Mouse (Mus musculus): ENCODE measurements around the gene Nfya. TPM values are rescaled to one million over a fixed set of nuclear protein-coding genes. Genes with fewer than 3 reads are reported as not detected.
"Not testable (repeated sequence)": the region's sequence is repeated elsewhere in the genome, so short reads cannot be mapped to it uniquely, and the experiment has no call there.

The Nfya gene
- total and polyA plus RNA-seq, 3 experiments: 56.9 to 97.8 TPM; not detected in 1

DNA sequence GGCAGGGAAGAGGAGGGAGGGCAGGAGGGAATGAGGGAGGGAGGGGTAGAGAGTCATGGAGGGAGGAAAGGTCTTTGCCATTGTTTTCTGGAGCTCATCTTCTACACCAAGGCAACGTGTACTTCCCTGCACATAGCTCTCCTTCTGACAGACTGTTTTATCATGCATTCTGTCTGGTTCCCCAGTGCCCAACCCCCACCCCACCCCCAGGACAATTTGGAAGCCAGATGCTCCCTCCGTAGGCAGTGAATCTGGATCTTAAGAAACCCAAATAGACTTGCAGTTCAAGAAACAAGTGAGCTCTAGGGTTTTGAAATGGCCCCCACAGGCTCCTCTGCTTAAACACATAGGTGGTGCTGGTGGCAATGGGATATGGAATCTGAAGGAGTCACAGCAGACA is 51.8 kb downstream of the Nfya start:
- DNase-seq (ENCODE audit: low read depth, low spot score): no peak
- peaks cover 15 to 38% of the 10 kb centered on the region in 2 experiments for H3K4me1 ChIP-seq (ENCODE audit: control insufficient read depth in 1 of 2, insufficient read depth in 2 of 2, low read length in 2 of 2)
- H3K27ac ChIP-seq (ENCODE audit: control insufficient read depth, low read depth, low read length): no peak overlapping the region
- H3K79me2 ChIP-seq (ENCODE audit: control insufficient read depth, insufficient read depth, low read length, poor library complexity): no peaks in the 10 kb centered on the region
- no peaks in the 10 kb centered on the region for H3K27me3 ChIP-seq (ENCODE audit: control insufficient read depth in 1 of 2, insufficient read depth in 2 of 2, low read length in 2 of 2)
- no peaks in the 10 kb centered on the region for H3K9me3 ChIP-seq (replicated peaks; ENCODE audit: insufficient read depth, low read length)
- H3K4me3 ChIP-seq (ENCODE audit: control insufficient read depth in 1 of 2, insufficient read depth in 1 of 2, low read depth in 2 of 2, low read length in 2 of 2): no peak overlapping the region
- TF ChIP-seq CHD1 (IDR thresholded peaks at IDR 0.05; ENCODE audit: low read depth, low read length) (no peak), POLR2AphosphoS2 (IDR thresholded peaks at IDR 0.05; ENCODE audit: low read length) (no peak), RAD21 (IDR thresholded peaks at IDR 0.05; ENCODE audit: low read depth, low read length) (no peak), TAL1 (IDR thresholded peaks at IDR 0.05; ENCODE audit: low read length) (no peak), HCFC1 (IDR thresholded peaks at IDR 0.05; ENCODE audit: low read depth, low read length) (no peak), SIN3A (IDR thresholded peaks at IDR 0.05; ENCODE audit: low read length) (no peak), NRF1 (IDR thresholded peaks at IDR 0.05; ENCODE audit: insufficient read depth, low read depth, low read length, poor library complexity, severe bottlenecking) (no peak), ZMIZ1 (IDR thresholded peaks at IDR 0.05; ENCODE audit: low read depth, low read length) (no peak)
- H3K36me3 ChIP-seq (ENCODE audit: control insufficient read depth in 1 of 2, insufficient read depth in 2 of 2, low read length in 2 of 2): peaks cover 0 to 27% of the 10 kb centered on the region in 2 experiments; a peak in 2 of 4 replicates
- no peak overlapping the region for H3K9ac ChIP-seq (ENCODE audit: control insufficient read depth, low read depth, low read length, poor library complexity, severe bottlenecking)

DNA sequence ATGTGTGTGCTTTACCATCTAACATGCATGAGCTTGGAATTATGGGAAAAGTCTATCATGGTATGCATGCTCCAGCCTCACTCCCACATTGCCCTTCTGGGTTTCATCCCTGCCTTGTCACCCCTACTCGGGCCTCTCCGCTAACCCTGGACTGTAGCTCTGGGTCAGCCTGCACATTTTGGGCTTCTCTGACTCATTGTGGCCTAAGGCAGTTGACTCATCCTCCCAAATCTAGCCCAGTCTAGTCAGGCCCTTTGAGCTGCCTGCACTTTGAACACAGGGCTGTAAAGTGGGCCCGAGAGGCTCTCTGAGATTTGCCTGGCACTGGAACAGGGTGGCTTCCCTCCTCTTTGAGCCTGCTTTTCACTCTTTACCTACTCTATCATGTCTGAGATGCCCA is 53.9 kb downstream of the Nfya start:
- H3K4me3 ChIP-seq (ENCODE audit: control insufficient read depth in 1 of 2, insufficient read depth in 1 of 2, low read depth in 2 of 2, low read length in 2 of 2): no peak overlapping the region
- no peaks in the 10 kb centered on the region for H3K79me2 ChIP-seq (ENCODE audit: control insufficient read depth, insufficient read depth, low read length, poor library complexity)
- no peaks in the 10 kb centered on the region for H3K9me3 ChIP-seq (replicated peaks; ENCODE audit: insufficient read depth, low read length)
- TF ChIP-seq ZKSCAN1 (IDR thresholded peaks at IDR 0.05; ENCODE audit: low read depth, low read length) (no peak), MAX (IDR thresholded peaks at IDR 0.05; ENCODE audit: low read length) (no peak), NRF1 (IDR thresholded peaks at IDR 0.05; ENCODE audit: insufficient read depth, low read depth, low read length, poor library complexity, severe bottlenecking) (no peak), TBP (IDR thresholded peaks at IDR 0.05; ENCODE audit: low read depth, low read length) (no peak), CHD1 (IDR thresholded peaks at IDR 0.05; ENCODE audit: low read depth, low read length) (no peak), JUND (IDR thresholded peaks at IDR 0.05; ENCODE audit: low read depth, low read length) (no peak), POLR2AphosphoS2 (IDR thresholded peaks at IDR 0.05; ENCODE audit: low read length) (no peak), RCOR1 (IDR thresholded peaks at IDR 0.05; ENCODE audit: low read depth, low read length) (no peak), E2F4 (IDR thresholded peaks at IDR 0.05; ENCODE audit: borderline replicate concordance, low read depth, low read length) (no peak), MEF2A (IDR thresholded peaks at IDR 0.05; ENCODE audit: extremely low read depth, insufficient replicate concordance, low read depth, low read length, poor library complexity, severe bottlenecking) (no peak), MAZ (IDR thresholded peaks at IDR 0.05; ENCODE audit: low read depth, low read length) (no peak)
- H3K27ac ChIP-seq (ENCODE audit: control insufficient read depth, low read depth, low read length): no peak overlapping the region
- H3K9ac ChIP-seq (ENCODE audit: control insufficient read depth, low read depth, low read length, poor library complexity, severe bottlenecking): no peak overlapping the region
- H3K36me3 ChIP-seq (ENCODE audit: control insufficient read depth in 1 of 2, insufficient read depth in 2 of 2, low read length in 2 of 2): peaks cover 0 to 14% of the 10 kb centered on the region in 2 experiments; a peak in 2 of 4 replicates
- DNase-seq (ENCODE audit: low read depth, low spot score): no peak
- H3K27me3 ChIP-seq (ENCODE audit: control insufficient read depth in 1 of 2, insufficient read depth in 2 of 2, low read length in 2 of 2): no peaks in the 10 kb centered on the region
- H3K4me1 ChIP-seq (ENCODE audit: control insufficient read depth in 1 of 2, insufficient read depth in 2 of 2, low read length in 2 of 2): peaks cover 5 to 20% of the 10 kb centered on the region in 2 experiments

DNA sequence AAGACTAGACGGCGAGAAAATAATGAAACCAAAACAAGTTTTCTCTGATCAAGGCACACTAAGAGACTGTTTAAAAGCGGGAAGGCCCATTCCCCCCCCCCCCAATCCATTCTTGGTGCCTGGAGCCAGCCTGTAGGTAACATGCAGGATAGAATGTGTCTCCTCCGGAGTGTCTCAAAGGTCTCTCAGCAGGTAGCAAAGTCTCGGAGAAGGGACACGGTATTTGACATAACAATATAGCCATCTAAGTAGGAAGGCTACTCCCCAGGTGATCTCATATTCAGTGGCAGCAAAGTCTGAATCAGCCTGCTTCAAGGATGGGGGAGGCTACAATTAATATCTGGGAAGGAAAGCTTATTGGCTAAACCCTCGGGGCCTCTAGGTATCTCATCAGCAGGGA is 56.7 kb downstream of the Nfya start:
- H3K36me3 ChIP-seq (ENCODE audit: control insufficient read depth in 1 of 2, insufficient read depth in 2 of 2, low read length in 2 of 2); DNase-seq (ENCODE audit: low read depth, low spot score); H3K27ac ChIP-seq (ENCODE audit: control insufficient read depth, low read depth, low read length); H3K9me3 ChIP-seq (replicated peaks; ENCODE audit: insufficient read depth, low read length); H3K79me2 ChIP-seq (ENCODE audit: control insufficient read depth, insufficient read depth, low read length, poor library complexity); H3K4me1 ChIP-seq (ENCODE audit: control insufficient read depth in 1 of 2, insufficient read depth in 2 of 2, low read length in 2 of 2); H3K9ac ChIP-seq (ENCODE audit: control insufficient read depth, low read depth, low read length, poor library complexity, severe bottlenecking); H3K4me3 ChIP-seq (ENCODE audit: control insufficient read depth in 1 of 2, insufficient read depth in 1 of 2, low read depth in 2 of 2, low read length in 2 of 2); H3K27me3 ChIP-seq (ENCODE audit: control insufficient read depth in 1 of 2, insufficient read depth in 2 of 2, low read length in 2 of 2): not testable (repeated sequence)
